Mouse (Mus musculus) liver, adult 2 months (tissue): ENCODE measurements around the gene Ddx18.

ENCODE experiments used
- CTCF ChIP-seq: fragments of 200-500 bp; IDR thresholded peaks from 2 replicates; pipeline ENCODE4 v1.5.1; 2011; ENCODE audit warnings: low read depth, low read length, control low read depth
- POLR2A ChIP-seq: fragments of 200-500 bp; IDR thresholded peaks from 2 replicates; pipeline ENCODE4 v1.6.1; 2011; ENCODE audit warnings: low read length, control low read depth; ENCODE audit not compliant: insufficient read depth; ENCODE audit errors: extremely low read depth

GRCm38 (mm10) chr1:121570522-121570921, 2.7 kb upstream of the Ddx18 start:
- TF ChIP-seq CTCF (no peak), POLR2A (no peak)
